Comparison of ENCODE assay signal across 10 mouse cellular contexts in genomic region chr1:60825256-60826186, GRCm38 (mm10).
DNase-seq lines count a peak whose midpoint lies in the region; ATAC-seq lines count a peak whose summit lies in the region.
"Had no signal": no experiment of that assay in that cellular context is flagged by ENCODE, and none has a peak within 500 bp of the region (broad histone marks: within the 10 kb centered on the region; RNA-seq: fewer than 3 reads in every experiment).

No protein-coding gene starts in this region.

- H3K9ac ChIP-seq in hindbrain, embryonic 13.5 days, result no peak overlapping the region
- H3K9ac ChIP-seq in hindbrain, embryonic 11.5 days (ENCODE audit: low read depth, low read length), result no peak overlapping the region

- no peak for ATAC-seq in hindbrain, embryonic 13.5 days (ENCODE audit: low FRiP score)
- ATAC-seq in hindbrain, embryonic 11.5 days (ENCODE audit: low FRiP score), result no peak

- intact Hi-C loops in heart, postnatal 25 days (cut with DNase I), result loop anchor here (5.0 kb wide), 1 partner anchor 108 kb away; the partner anchor contains the start of gene Cd28

- peak overlapping the region; percentile 75 for H3K27ac ChIP-seq in hindbrain, embryonic 13.5 days
- H3K27ac ChIP-seq in hindbrain, embryonic 11.5 days (ENCODE audit: low read depth, low read length), result no peak overlapping the region
- peak overlapping the region; percentile 80 for H3K27ac ChIP-seq in brown adipose tissue, adult 24 weeks (replicated peaks; ENCODE audit: low read depth, low read length)

- no peak overlapping the region for H3K4me2 ChIP-seq in hindbrain, embryonic 13.5 days
- no peak overlapping the region for H3K4me2 ChIP-seq in hindbrain, embryonic 11.5 days (replicated peaks; ENCODE audit: low read depth, low read length)

- no peak overlapping the region for H3K4me3 ChIP-seq in hindbrain, embryonic 13.5 days
- no peak overlapping the region for H3K4me3 ChIP-seq in hindbrain, embryonic 11.5 days (ENCODE audit: low read depth, low read length)
- H3K4me3 ChIP-seq in brown adipose tissue, adult 24 weeks (ENCODE audit: insufficient read depth, low read depth, low read length), result no peak overlapping the region

- H3K9me3 ChIP-seq in hindbrain, embryonic 13.5 days, result no peaks in the 10 kb centered on the region
- H3K9me3 ChIP-seq in hindbrain, embryonic 11.5 days (ENCODE audit: control insufficient read depth, low read length), result no peaks in the 10 kb centered on the region

- WGBS in hindbrain, embryonic 13.5 days, result 68% methylated on average over 9 of the region's 9 CpGs
- 78% methylated on average over 9 of the region's 9 CpGs for WGBS in hindbrain, embryonic 11.5 days

- H3K36me3 ChIP-seq in hindbrain, embryonic 13.5 days, result no peaks in the 10 kb centered on the region
- H3K36me3 ChIP-seq in hindbrain, embryonic 11.5 days (ENCODE audit: control insufficient read depth, insufficient read depth, low read length), result no peaks in the 10 kb centered on the region

- no peaks in the 10 kb centered on the region for H3K27me3 ChIP-seq in hindbrain, embryonic 13.5 days
- H3K27me3 ChIP-seq in hindbrain, embryonic 11.5 days (ENCODE audit: control insufficient read depth, insufficient read depth, low read length), result no peaks in the 10 kb centered on the region

- 0 out of 2 replicates have a peak, but pooled peaks cover 4% of the 10 kb centered on the region for H3K4me1 ChIP-seq in hindbrain, embryonic 13.5 days (replicated peaks)
- H3K4me1 ChIP-seq in hindbrain, embryonic 11.5 days (replicated peaks; ENCODE audit: control insufficient read depth, insufficient read depth, low read length), result no peaks in the 10 kb centered on the region
- peaks cover 13% of the 10 kb centered on the region for H3K4me1 ChIP-seq in brown adipose tissue, adult 24 weeks (ENCODE audit: control insufficient read depth, insufficient read depth, insufficient read length, low read length)

- no peak for DNase-seq in hindbrain, embryonic 11.5 days (ENCODE audit: low spot score)
- DNase-seq in 3134 (ENCODE audit: extremely low read depth, insufficient read length, low spot score), result peak; percentile 86
- DNase-seq in heart, postnatal 25 days (ENCODE audit: low spot score), result peak; percentile 19
- DNase-seq in thymus, postnatal 14 days, result no peak
- no peak for DNase-seq in layer of hippocampus, adult 9-11 months
- DNase-seq in right cerebral cortex, adult 18-20 months, result no peak
- DNase-seq: left cerebral cortex, postnatal 4 days; thymus, postnatal 36 days had no signal

Comparison
In these comparisons a context has a peak if more than half of its experiments do, and no peak if none do; other contexts are left out.
1. DNase-seq: peak in 3134 (single experiment) and heart, postnatal 25 days (single experiment); none in hindbrain, embryonic 11.5 days (single experiment), thymus, postnatal 14 days (single experiment), layer of hippocampus, adult 9-11 months (single experiment) and right cerebral cortex, adult 18-20 months (single experiment).